Mouse (Mus musculus) forebrain, embryonic 15.5 days (tissue): ENCODE data around the gene Mpzl2. TPM values are rescaled to one million over a fixed set of nuclear protein-coding genes. Genes with fewer than 3 reads are reported as not detected.

ENCODE experiments used
- ATAC-seq: fragments of 200-750 bp; cut with Nextera tagmentation; replicated peaks from 2 replicates; pipeline ENCODE4 v1.8.0; 2017; ENCODE audit warnings: mild to moderate bottlenecking, moderate TSS enrichment, moderate library complexity
- H3K27ac ChIP-seq: fragments of 300-500 bp; sonication (generic); replicated peaks from 2 replicates; pipeline ENCODE4 v1.5.1; 2015; ENCODE audit warnings: mild to moderate bottlenecking, inconsistent platforms
- H3K27me3 ChIP-seq: fragments of 300-500 bp; sonication (generic); 2 replicates; pipeline ENCODE4 v1.6.1; 2015; ENCODE audit warnings: inconsistent platforms
- H3K36me3 ChIP-seq: fragments of 300-500 bp; sonication (generic); 2 replicates; pipeline ENCODE4 v1.6.1; 2015; ENCODE audit warnings: mild to moderate bottlenecking, inconsistent platforms
- H3K4me1 ChIP-seq: fragments of 300-500 bp; sonication (generic); 2 replicates; pipeline ENCODE4 v1.6.1; 2015; ENCODE audit warnings: inconsistent platforms
- H3K4me2 ChIP-seq: fragments of 300-500 bp; sonication (generic); replicated peaks from 2 replicates; pipeline ENCODE4 v1.6.1; 2015; ENCODE audit warnings: mild to moderate bottlenecking, inconsistent platforms
- H3K4me3 ChIP-seq: fragments of 300-500 bp; sonication (generic); 2 replicates; pipeline ENCODE4 v1.5.1; 2015; ENCODE audit warnings: mild to moderate bottlenecking, inconsistent platforms
- H3K9ac ChIP-seq: fragments of 300-500 bp; sonication (generic); replicated peaks from 2 replicates; pipeline ENCODE4 v1.6.1; 2015; ENCODE audit warnings: mild to moderate bottlenecking, inconsistent platforms
- H3K9me3 ChIP-seq: fragments of 300-500 bp; sonication (generic); 2 replicates; pipeline ENCODE4 v1.6.1; 2016; ENCODE audit warnings: inconsistent platforms
- WGBS: fragments of 180-500 bp; shearing (Covaris S2); methylation state at CpG from one replicate; pipeline ENCODE4 v1.1.7; 2015; ENCODE audit warnings: mixed read lengths; 5-methylcytosine and 5-hydroxymethylcytosine counted together
- polyA plus RNA-seq: library from polyadenylated mRNA; unstranded; fragments of >200 nt; fragmentation: Nextera tagmentation; extraction: Ambion mirVana; gene quantifications from 2 replicates; pipeline ENCODE4 v1.2.1, GENCODE M21; 2015

Mpzl2 gene
- polyA plus RNA-seq, 1 experiment from 2014 or later: 0.34 TPM

DNA sequence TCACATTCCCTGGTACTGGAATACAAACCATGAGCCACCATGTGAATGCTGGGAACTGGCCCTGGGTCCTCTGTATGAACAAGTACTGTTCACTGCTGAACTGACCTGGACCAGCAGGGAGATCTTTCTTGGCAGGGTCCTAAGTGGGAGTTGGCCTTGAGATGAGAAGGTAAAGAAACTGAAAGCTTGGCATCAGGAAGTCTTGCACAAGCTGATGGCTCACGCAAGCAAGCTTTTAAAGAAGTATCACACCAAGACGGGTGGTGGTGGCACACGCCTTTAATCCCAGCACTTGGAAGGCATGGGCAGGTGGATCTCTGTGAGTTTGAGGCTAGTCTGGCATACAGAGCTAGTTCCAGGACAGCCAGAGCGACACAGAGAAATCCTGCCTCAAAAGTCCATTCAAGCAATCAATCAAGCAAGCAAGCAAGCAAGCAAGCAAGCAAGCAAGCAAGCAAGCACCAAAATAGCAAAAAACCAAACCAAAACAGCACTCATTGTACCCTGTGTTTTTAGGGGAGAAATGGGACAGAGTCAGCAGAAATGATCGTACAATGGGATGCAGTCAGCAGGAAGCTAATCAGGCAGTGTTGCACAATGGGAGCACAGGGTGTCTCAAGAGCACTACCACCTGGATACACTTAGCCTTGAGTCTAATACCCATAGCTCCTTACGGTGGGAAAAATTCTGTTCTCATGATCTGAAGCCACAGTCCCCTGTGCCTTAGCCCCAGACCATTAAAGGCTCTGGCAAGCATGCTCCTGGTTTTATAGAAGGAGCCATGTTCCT, 55.7 kb downstream of the Mpzl2 start:
- no peaks in the 10 kb centered on the region for H3K4me1 ChIP-seq
- no peak for ATAC-seq
- no peaks in the 10 kb centered on the region for H3K36me3 ChIP-seq
- no peaks in the 10 kb centered on the region for H3K27me3 ChIP-seq
- WGBS: 75% methylated on average over 6 of the region's 6 CpGs
- H3K4me2 ChIP-seq: no peak overlapping the region
- no peak overlapping the region for H3K9ac ChIP-seq
- no peak overlapping the region for H3K27ac ChIP-seq
- no peak overlapping the region for H3K4me3 ChIP-seq
- H3K9me3 ChIP-seq: no peaks in the 10 kb centered on the region

DNA sequence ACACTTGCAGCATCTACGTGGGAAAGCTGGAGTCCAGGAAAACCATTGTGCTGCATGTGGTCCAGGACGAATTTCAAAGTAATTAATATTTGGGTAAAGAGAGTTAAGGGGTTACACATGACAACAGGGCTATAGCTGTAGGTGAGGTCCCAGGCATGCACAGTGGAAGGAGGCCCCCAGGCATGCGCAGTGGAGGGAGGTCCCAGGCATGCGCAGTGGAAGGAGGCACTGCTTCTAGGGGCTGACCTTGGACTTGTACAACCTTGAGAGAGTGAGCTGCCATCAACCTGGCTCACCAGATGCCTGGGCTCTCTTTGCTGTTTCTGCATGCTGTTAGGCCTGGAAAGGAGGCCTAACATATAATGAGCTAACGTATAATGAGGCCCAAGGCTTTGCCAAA, 58.3 kb downstream of the Mpzl2 start:
- 86% methylated on average over 5 of the region's 5 CpGs for WGBS
- H3K36me3 ChIP-seq: no peaks in the 10 kb centered on the region
- H3K4me1 ChIP-seq: no peaks in the 10 kb centered on the region
- no peak overlapping the region for H3K4me2 ChIP-seq
- H3K27ac ChIP-seq: no peak overlapping the region
- no peak overlapping the region for H3K4me3 ChIP-seq
- no peaks in the 10 kb centered on the region for H3K27me3 ChIP-seq
- no peak overlapping the region for H3K9ac ChIP-seq
- no peak for ATAC-seq
- H3K9me3 ChIP-seq: no peaks in the 10 kb centered on the region

DNA sequence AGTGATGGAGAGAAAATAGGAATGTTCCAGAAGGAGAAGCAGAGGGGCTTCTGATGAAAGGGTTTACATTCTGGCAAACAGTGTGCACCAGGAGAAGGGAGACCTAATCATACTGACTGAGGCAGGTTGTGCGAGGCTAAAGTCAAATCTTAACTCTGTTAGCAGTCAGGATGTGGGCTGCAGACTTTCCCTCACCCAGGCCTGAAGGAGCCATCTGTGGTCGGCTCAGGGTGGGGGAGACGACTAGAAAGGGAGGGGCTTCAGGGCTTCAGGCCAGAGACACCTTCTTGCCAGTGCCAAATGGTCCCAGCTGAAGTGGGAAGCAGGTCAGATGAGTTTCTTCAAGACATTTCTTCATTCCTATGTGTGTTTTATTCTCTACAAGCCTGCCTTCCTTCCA, 58.8 kb downstream of the Mpzl2 start:
- Histone ChIP-seq H3K4me3 (no peak overlapping the region), H3K36me3 (no peaks in the 10 kb centered on the region), H3K27ac (no peak overlapping the region), H3K4me1 (no peaks in the 10 kb centered on the region), H3K27me3 (no peaks in the 10 kb centered on the region), H3K9me3 (no peaks in the 10 kb centered on the region), H3K4me2 (no peak overlapping the region), H3K9ac (no peak overlapping the region)
- no peak for ATAC-seq
- WGBS: 54% methylated on average over 3 of the region's 3 CpGs

DNA sequence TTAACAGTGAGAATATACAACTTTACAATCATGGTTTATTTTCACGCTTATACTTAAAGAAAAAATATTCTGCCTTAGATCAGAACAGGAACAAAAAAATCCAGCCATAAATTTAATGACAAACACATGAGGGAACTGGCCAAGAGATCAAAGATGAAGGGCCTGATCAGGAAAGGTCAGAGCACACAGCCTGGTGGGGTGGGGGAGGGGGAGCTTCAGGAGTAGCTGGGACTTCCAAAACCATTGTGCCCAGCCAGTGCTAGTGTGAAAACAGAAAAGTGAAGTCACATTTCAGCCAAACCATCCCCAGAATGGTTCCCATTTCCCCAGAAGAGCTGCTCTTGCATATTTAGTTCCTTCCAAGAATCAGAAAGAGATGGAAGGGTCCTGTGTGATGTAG, 62.9 kb downstream of the Mpzl2 start:
- H3K27ac ChIP-seq: no peak overlapping the region
- no peaks in the 10 kb centered on the region for H3K36me3 ChIP-seq
- 93% methylated on average over 1 of the region's 1 CpGs for WGBS
- H3K4me2 ChIP-seq: no peak overlapping the region
- H3K4me3 ChIP-seq: no peak overlapping the region
- no peaks in the 10 kb centered on the region for H3K4me1 ChIP-seq
- no peak for ATAC-seq
- no peaks in the 10 kb centered on the region for H3K9me3 ChIP-seq
- H3K27me3 ChIP-seq: no peaks in the 10 kb centered on the region
- no peak overlapping the region for H3K9ac ChIP-seq

DNA sequence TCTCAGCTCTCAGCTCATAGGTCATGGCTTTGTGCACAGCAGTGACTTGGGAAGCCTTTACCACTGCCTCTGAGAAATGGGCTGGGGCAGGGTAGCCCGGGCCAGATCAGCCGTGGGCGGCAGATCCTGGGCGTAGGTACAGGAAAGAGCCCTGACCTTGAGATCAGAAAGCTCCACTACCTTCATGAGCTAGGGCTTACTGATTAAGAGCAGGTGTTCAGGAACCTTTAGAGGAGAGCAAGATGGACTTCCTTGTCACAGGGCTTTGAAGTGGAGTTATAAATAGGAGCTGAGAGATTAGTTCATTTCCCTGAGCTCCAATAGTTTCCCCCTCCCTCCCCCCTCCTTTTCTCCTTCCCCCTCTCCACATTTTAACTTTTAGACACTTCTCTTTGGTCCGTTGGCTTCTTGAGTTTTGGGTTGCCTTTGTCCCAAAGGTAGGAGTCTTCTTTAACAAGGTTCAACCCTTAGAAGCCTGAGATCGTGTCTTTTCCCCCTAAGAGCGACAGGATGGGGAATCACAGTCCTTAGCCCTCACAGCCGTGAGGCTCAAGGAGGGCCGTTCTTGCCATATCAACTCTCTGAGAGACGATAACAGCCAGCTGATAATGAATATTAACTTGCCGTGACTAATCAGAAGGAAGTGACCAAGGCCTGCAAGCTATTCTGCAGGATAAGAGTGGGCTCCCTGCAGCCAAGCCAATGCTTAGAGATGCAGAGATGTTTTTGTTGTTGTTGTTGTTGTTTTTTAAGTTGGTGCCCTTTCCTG, 63.8 kb downstream of the Mpzl2 start:
- H3K4me3 ChIP-seq: no peak overlapping the region
- no peaks in the 10 kb centered on the region for H3K36me3 ChIP-seq
- H3K4me2 ChIP-seq: no peak overlapping the region
- no peak overlapping the region for H3K9ac ChIP-seq
- H3K27me3 ChIP-seq: no peaks in the 10 kb centered on the region
- H3K27ac ChIP-seq: no peak overlapping the region
- H3K4me1 ChIP-seq: no peaks in the 10 kb centered on the region
- ATAC-seq: no peak
- H3K9me3 ChIP-seq: no peaks in the 10 kb centered on the region
- WGBS: 84% methylated on average over 11 of the region's 11 CpGs

Other genes with a start within 250 kb of the Mpzl2 start
- 6.9 and 7.5 TPM in 2 replicates for gene Tmem25, start 240.5 kb upstream of the Mpzl2 start, polyA plus RNA-seq
- gene Ttc36, start 236.7 kb upstream of the Mpzl2 start, polyA plus RNA-seq: 0.36 TPM in 1 of 2 replicates, not detected in the other
- gene Kmt2a, start 158.5 kb upstream of the Mpzl2 start, polyA plus RNA-seq: 30.3 and 31.6 TPM in 2 replicates
- gene Atp5l, start 119.1 kb upstream of the Mpzl2 start, polyA plus RNA-seq: 730 and 763 TPM in 2 replicates
- gene Ube4a, start 74.2 kb upstream of the Mpzl2 start, polyA plus RNA-seq: 37.0 and 39.0 TPM in 2 replicates
- not detected in 2 replicates for gene Cd3g, start 59.4 kb upstream of the Mpzl2 start, polyA plus RNA-seq
- gene Cd3d, start 58.0 kb upstream of the Mpzl2 start, polyA plus RNA-seq: not detected in 2 replicates
- gene Cd3e, start 30.2 kb upstream of the Mpzl2 start, polyA plus RNA-seq: not detected in 2 replicates
- gene Mpzl3, start 15.4 kb downstream of the Mpzl2 start, polyA plus RNA-seq: 1.1 and 1.5 TPM in 2 replicates
- 0.45 TPM in 1 of 2 replicates, not detected in the other for gene Jaml, start 39.4 kb downstream of the Mpzl2 start, polyA plus RNA-seq
- gene Scn2b, start 78.0 kb downstream of the Mpzl2 start, polyA plus RNA-seq: 5.3 and 5.7 TPM in 2 replicates
- gene Scn4b, start 98.6 kb downstream of the Mpzl2 start, polyA plus RNA-seq: 0.10 and 0.34 TPM in 2 replicates
- 0.10 TPM in 1 of 2 replicates, not detected in the other for gene BC049352, start 142.2 kb downstream of the Mpzl2 start, polyA plus RNA-seq
- not detected in 2 replicates for gene Tmprss4, start 164.3 kb downstream of the Mpzl2 start, polyA plus RNA-seq
- 0.42 and 0.49 TPM in 2 replicates for gene Il10ra, start 229.3 kb downstream of the Mpzl2 start, polyA plus RNA-seq